Mouse (Mus musculus): ENCODE measurements around the gene Cd48. TPM values are rescaled to one million over a fixed set of nuclear protein-coding genes. Genes with fewer than 3 reads are reported as not detected.
"Not testable (repeated sequence)": the region's sequence is repeated elsewhere in the genome, so short reads cannot be mapped to it uniquely, and the experiment has no call there.

The Cd48 gene
- polyA plus RNA-seq, 1 experiment from 2014 or later, result 4.4 TPM

DNA sequence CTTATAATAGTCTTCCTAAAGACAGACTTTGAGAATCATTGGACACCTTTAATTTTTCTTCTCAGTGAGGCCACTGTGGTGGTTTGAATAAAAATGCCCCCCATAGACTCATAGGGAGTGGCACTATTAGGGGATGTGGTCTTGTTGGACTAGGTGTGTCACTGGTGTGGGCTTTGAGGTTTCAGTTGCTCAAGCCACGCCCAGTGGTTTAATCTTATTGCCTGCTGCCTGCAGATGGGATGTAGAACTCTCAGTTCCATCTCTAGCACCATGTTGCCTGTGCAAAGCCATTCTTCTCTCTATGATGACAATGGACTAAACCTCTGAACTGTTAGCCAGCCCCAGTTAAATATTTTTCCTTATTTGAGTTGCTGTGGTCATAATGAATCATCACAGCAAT lies 4.1 kb upstream of the Cd48 start:
- no peak overlapping the region for H3K9ac ChIP-seq (ENCODE audit: low read depth, low read length)

GRCm38 (mm10) chr1:171681009-171681408 lies 800 bp upstream of the Cd48 start:
- Histone ChIP-seq H3K27me3 (replicated peaks; ENCODE audit: control insufficient read depth, insufficient read depth, low read length) (no peaks in the 10 kb centered on the region), H3K36me3 (ENCODE audit: control insufficient read depth, insufficient read depth, low read length) (no peaks in the 10 kb centered on the region), H3K9me3 (ENCODE audit: control insufficient read depth, low read length) (no peaks in the 10 kb centered on the region), H3K27ac (ENCODE audit: low read length) (no peak overlapping the region), H3K9ac (ENCODE audit: low read depth, low read length) (no peak overlapping the region), H3K4me2 (ENCODE audit: low read depth, low read length) (no peak overlapping the region), H3K4me3 (ENCODE audit: low read length) (no peak overlapping the region), H3K4me1 (ENCODE audit: control insufficient read depth, insufficient read depth, low read length) (no peaks in the 10 kb centered on the region)
- no peak for ATAC-seq
- WGBS, result 72% methylated on average over 7 of the region's 7 CpGs

More for the DNA sequence above, 4.1 kb upstream of the Cd48 start:
- Histone ChIP-seq H3K4me1 (ENCODE audit: control insufficient read depth, insufficient read depth, low read length) (no peaks in the 10 kb centered on the region), H3K27ac (ENCODE audit: low read length) (no peak overlapping the region), H3K4me2 (ENCODE audit: low read depth, low read length) (no peak overlapping the region), H3K9me3 (ENCODE audit: control insufficient read depth, low read length) (no peaks in the 10 kb centered on the region), H3K36me3 (ENCODE audit: control insufficient read depth, insufficient read depth, low read length) (no peaks in the 10 kb centered on the region), H3K4me3 (ENCODE audit: low read length) (no peak overlapping the region), H3K27me3 (replicated peaks; ENCODE audit: control insufficient read depth, insufficient read depth, low read length) (no peaks in the 10 kb centered on the region)
- ATAC-seq, result no peak
- 79% methylated on average over 1 of the region's 1 CpGs for WGBS

DNA sequence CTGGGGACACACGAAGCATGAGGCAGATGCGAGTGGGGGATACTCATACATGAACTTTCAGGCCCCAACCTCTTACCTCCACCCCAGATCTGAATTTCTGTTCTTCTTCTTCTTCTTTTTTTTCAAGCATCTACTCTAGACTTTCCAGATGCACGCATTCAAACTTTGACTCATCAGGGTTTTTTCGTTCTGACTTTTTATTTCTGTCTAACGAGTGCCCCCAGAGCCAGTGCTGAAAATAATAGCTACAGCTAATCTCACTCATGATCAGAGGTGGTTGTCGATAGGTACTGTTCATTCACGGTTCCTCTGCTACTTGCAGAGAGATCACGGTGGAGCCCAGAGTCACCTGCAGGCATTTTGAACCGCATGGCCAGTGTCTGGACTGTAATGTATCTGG lies 3.1 kb downstream of the Cd48 start:
- no peak overlapping the region for H3K4me2 ChIP-seq (ENCODE audit: low read depth, low read length)
- no peak overlapping the region for H3K27ac ChIP-seq (ENCODE audit: low read length)
- no peaks in the 10 kb centered on the region for H3K9me3 ChIP-seq (ENCODE audit: control insufficient read depth, low read length)
- H3K9ac ChIP-seq (ENCODE audit: low read depth, low read length), result no peak overlapping the region
- WGBS, result 87% methylated on average over 9 of the region's 9 CpGs
- H3K27me3 ChIP-seq (replicated peaks; ENCODE audit: control insufficient read depth, insufficient read depth, low read length), result no peaks in the 10 kb centered on the region
- no peak for ATAC-seq
- no peaks in the 10 kb centered on the region for H3K36me3 ChIP-seq (ENCODE audit: control insufficient read depth, insufficient read depth, low read length)
- H3K4me1 ChIP-seq (ENCODE audit: control insufficient read depth, insufficient read depth, low read length), result no peaks in the 10 kb centered on the region
- no peak overlapping the region for H3K4me3 ChIP-seq (ENCODE audit: low read length)

DNA sequence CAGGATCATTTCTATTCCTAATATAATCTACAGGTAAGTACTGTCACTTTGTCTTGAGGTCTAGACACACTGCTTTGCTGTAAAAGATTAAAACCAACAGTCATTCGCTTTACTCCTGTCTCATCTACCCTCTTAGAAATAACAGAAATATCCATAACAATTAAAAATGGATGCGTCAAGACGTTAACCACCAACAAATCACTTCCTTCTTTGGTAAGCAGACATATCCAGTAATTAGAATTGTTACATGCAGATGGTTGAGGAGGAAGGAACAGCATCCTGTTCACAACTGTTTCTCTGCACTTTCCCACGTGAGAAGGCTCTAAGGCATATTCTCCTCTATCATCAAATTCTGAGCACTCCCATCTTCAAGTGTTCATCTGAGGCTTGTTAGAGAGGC lies 5.5 kb downstream of the Cd48 start:
- no peak overlapping the region for H3K4me3 ChIP-seq (ENCODE audit: low read length)
- H3K36me3 ChIP-seq (ENCODE audit: control insufficient read depth, insufficient read depth, low read length), result no peaks in the 10 kb centered on the region
- no peaks in the 10 kb centered on the region for H3K27me3 ChIP-seq (replicated peaks; ENCODE audit: control insufficient read depth, insufficient read depth, low read length)
- no peak overlapping the region for H3K4me2 ChIP-seq (ENCODE audit: low read depth, low read length)
- WGBS, result 88% methylated on average over 4 of the region's 4 CpGs
- H3K4me1 ChIP-seq (ENCODE audit: control insufficient read depth, insufficient read depth, low read length), result no peaks in the 10 kb centered on the region
- no peaks in the 10 kb centered on the region for H3K9me3 ChIP-seq (ENCODE audit: control insufficient read depth, low read length)
- no peak overlapping the region for H3K27ac ChIP-seq (ENCODE audit: low read length)
- no peak for ATAC-seq
- no peak overlapping the region for H3K9ac ChIP-seq (ENCODE audit: low read depth, low read length)

DNA sequence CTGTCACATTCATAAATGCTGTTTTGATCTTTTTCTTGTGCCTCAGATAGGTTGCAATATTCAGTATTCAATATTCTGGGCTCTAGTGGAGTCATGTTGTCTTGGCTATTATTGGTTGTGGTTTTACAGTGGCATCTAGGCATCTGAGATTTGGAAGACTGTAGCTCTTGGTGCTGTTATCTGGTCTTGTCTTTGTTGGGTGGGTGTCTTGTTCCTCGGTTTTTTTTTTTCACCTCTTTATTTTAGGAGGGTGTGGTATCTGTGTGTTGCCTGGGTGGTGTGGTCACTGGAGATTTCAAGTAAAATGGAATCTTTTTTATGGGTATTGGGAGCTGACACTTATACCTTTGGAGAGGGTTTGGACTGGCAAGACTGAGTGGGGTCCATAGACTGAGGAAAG lies 12.1 kb downstream of the Cd48 start:
- Histone ChIP-seq H3K9me3 (ENCODE audit: control insufficient read depth, low read length) (peaks cover 3% of the 10 kb centered on the region; the same call in 1 of the 2 replicates), H3K27ac (ENCODE audit: low read length) (no peak overlapping the region), H3K9ac (ENCODE audit: low read depth, low read length) (no peak overlapping the region), H3K27me3 (replicated peaks; ENCODE audit: control insufficient read depth, insufficient read depth, low read length) (no peaks in the 10 kb centered on the region), H3K4me3 (ENCODE audit: low read length) (no peak overlapping the region), H3K4me1 (ENCODE audit: control insufficient read depth, insufficient read depth, low read length) (no peaks in the 10 kb centered on the region), H3K36me3 (ENCODE audit: control insufficient read depth, insufficient read depth, low read length) (no peaks in the 10 kb centered on the region), H3K4me2 (ENCODE audit: low read depth, low read length) (no peak overlapping the region)
- ATAC-seq, result no peak
- 74% methylated on average over 1 of the region's 1 CpGs for WGBS

GRCm38 (mm10) chr1:171698983-171699382 lies 17.2 kb downstream of the Cd48 start:
- no peak for ATAC-seq
- WGBS, result 20% methylated on average over 6 of the region's 6 CpGs
- H3K4me2 ChIP-seq (ENCODE audit: low read depth, low read length), result no peak overlapping the region

DNA sequence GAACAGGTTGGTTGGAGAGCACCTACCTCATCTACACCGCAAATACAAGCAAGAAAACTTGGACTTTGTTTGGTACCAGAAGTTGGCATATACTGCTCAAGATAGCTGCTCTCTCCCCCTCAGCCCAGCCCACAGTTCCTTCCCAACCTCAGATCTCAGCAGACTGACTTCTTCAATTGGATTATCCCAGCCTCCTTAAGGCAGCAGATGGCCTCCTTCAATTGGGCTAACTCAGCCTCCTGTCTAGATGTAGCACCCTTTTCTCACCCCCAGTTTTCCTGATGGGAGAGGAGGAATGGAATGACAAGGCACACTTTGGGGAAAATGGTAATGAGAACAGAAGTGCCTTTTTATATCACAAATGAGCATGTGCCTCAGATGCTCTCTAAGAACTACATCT lies 31.9 kb downstream of the Cd48 start:
- WGBS, result 86% methylated on average over 1 of the region's 1 CpGs
- not testable (repeated sequence) for H3K36me3 ChIP-seq (ENCODE audit: control insufficient read depth, insufficient read depth, low read length); H3K4me3 ChIP-seq (ENCODE audit: low read length); H3K27me3 ChIP-seq (replicated peaks; ENCODE audit: control insufficient read depth, insufficient read depth, low read length); H3K9ac ChIP-seq (ENCODE audit: low read depth, low read length); H3K9me3 ChIP-seq (ENCODE audit: control insufficient read depth, low read length); H3K27ac ChIP-seq (ENCODE audit: low read length); H3K4me2 ChIP-seq (ENCODE audit: low read depth, low read length); H3K4me1 ChIP-seq (ENCODE audit: control insufficient read depth, insufficient read depth, low read length)
- peak; percentile 42; the same call in 1 of the 2 replicates for ATAC-seq

More at GRCm38 (mm10) chr1:171698983-171699382, 17.2 kb downstream of the Cd48 start:
- Histone ChIP-seq H3K9me3 (ENCODE audit: control insufficient read depth, low read length) (no peaks in the 10 kb centered on the region), H3K4me3 (ENCODE audit: low read length) (no peak overlapping the region), H3K27ac (ENCODE audit: low read length) (no peak overlapping the region), H3K27me3 (replicated peaks; ENCODE audit: control insufficient read depth, insufficient read depth, low read length) (no peaks in the 10 kb centered on the region), H3K36me3 (ENCODE audit: control insufficient read depth, insufficient read depth, low read length) (no peaks in the 10 kb centered on the region), H3K4me1 (ENCODE audit: control insufficient read depth, insufficient read depth, low read length) (no peaks in the 10 kb centered on the region), H3K9ac (ENCODE audit: low read depth, low read length) (no peak overlapping the region)

- no peaks in the 10 kb centered on the region for H3K9me3 ChIP-seq (ENCODE audit: control insufficient read depth, low read length)
- H3K27ac ChIP-seq (ENCODE audit: low read length), result no peak overlapping the region
- H3K36me3 ChIP-seq (ENCODE audit: control insufficient read depth, insufficient read depth, low read length), result no peaks in the 10 kb centered on the region
- no peak overlapping the region for H3K4me2 ChIP-seq (ENCODE audit: low read depth, low read length)
- no peaks in the 10 kb centered on the region for H3K4me1 ChIP-seq (ENCODE audit: control insufficient read depth, insufficient read depth, low read length)
- no peak overlapping the region for H3K4me3 ChIP-seq (ENCODE audit: low read length)
- H3K27me3 ChIP-seq (replicated peaks; ENCODE audit: control insufficient read depth, insufficient read depth, low read length), result no peaks in the 10 kb centered on the region
- no peak for ATAC-seq
- no peak overlapping the region for H3K9ac ChIP-seq (ENCODE audit: low read depth, low read length)
- WGBS, result 49% methylated on average over 2 of the region's 2 CpGs
Measured at GRCm38 (mm10) chr1:171715434-171715833, 33.6 kb downstream of the Cd48 start.

DNA sequence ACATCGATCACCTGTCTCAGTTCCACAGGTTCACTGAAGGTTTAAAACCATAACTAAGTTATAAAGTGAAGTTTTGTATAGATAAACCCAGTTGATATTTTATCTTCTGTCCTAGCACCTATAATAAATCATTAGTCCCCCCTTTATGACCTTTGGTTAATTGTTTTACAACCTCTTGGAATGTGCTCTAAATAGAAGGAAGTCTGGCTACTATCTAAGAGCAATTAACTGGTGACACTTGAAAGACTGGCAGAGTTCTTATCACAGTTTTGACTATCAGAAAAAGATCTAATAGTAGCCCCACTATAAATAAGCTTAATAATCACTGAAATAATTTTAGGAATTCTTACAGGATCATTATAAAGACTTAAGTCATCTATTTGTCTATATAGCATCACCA lies 34.4 kb downstream of the Cd48 start:
- peak; percentile 70 for ATAC-seq
- H3K36me3 ChIP-seq (ENCODE audit: control insufficient read depth, insufficient read depth, low read length), result no peaks in the 10 kb centered on the region
- H3K4me3 ChIP-seq (ENCODE audit: low read length), result no peak overlapping the region
- H3K27me3 ChIP-seq (replicated peaks; ENCODE audit: control insufficient read depth, insufficient read depth, low read length), result no peaks in the 10 kb centered on the region
- no peak overlapping the region for H3K27ac ChIP-seq (ENCODE audit: low read length)
- 18% methylated on average over 1 of the region's 1 CpGs for WGBS
- H3K4me1 ChIP-seq (ENCODE audit: control insufficient read depth, insufficient read depth, low read length), result no peaks in the 10 kb centered on the region
- H3K9ac ChIP-seq (ENCODE audit: low read depth, low read length), result no peak overlapping the region
- H3K9me3 ChIP-seq (ENCODE audit: control insufficient read depth, low read length), result no peaks in the 10 kb centered on the region
- H3K4me2 ChIP-seq (ENCODE audit: low read depth, low read length), result no peak overlapping the region

- Histone ChIP-seq H3K27ac (ENCODE audit: low read length) (no peak overlapping the region), H3K27me3 (replicated peaks; ENCODE audit: control insufficient read depth, insufficient read depth, low read length) (no peaks in the 10 kb centered on the region), H3K9ac (ENCODE audit: low read depth, low read length) (no peak overlapping the region), H3K4me2 (ENCODE audit: low read depth, low read length) (no peak overlapping the region), H3K4me3 (ENCODE audit: low read length) (no peak overlapping the region), H3K36me3 (ENCODE audit: control insufficient read depth, insufficient read depth, low read length) (no peaks in the 10 kb centered on the region), H3K9me3 (ENCODE audit: control insufficient read depth, low read length) (no peaks in the 10 kb centered on the region; the same call in 1 of the 2 replicates), H3K4me1 (ENCODE audit: control insufficient read depth, insufficient read depth, low read length) (no peaks in the 10 kb centered on the region)
- no peak for ATAC-seq
Measured at GRCm38 (mm10) chr1:171731195-171731594, 49.4 kb downstream of the Cd48 start.
